15 mouse cellular contexts compared by ENCODE assay signal in genomic region chr6:4978249-4978648, GRCm38 (mm10).
"Had no signal": no experiment of that assay in that cellular context is flagged by ENCODE, and none has a peak within 500 bp of the region (broad histone marks: within the 10 kb centered on the region; RNA-seq: fewer than 3 reads in every experiment).

No protein-coding gene starts in this region.

- ATAC-seq: inflammation-experienced regulatory T-cells, adult 6 months; intestine, postnatal 0 days; midbrain, embryonic 13.5 days had no signal

- H3K9ac ChIP-seq: limb, embryonic 15.5 days; lung, embryonic 14.5 days; midbrain, embryonic 13.5 days; neural tube, embryonic 15.5 days had no signal

- H3K36me3 ChIP-seq: limb, embryonic 15.5 days; midbrain, embryonic 13.5 days; neural tube, embryonic 15.5 days had no signal

- H3K4me2 ChIP-seq: limb, embryonic 15.5 days; lung, embryonic 14.5 days; midbrain, embryonic 13.5 days; neural tube, embryonic 15.5 days had no signal

- H3K27ac ChIP-seq: kidney, postnatal 0 days; limb, embryonic 15.5 days; midbrain, embryonic 13.5 days; neural tube, embryonic 15.5 days had no signal

- H3K4me1 ChIP-seq: limb, embryonic 15.5 days; neural tube, embryonic 15.5 days had no signal

- H3K4me3 ChIP-seq: limb, embryonic 15.5 days; midbrain, embryonic 13.5 days; myocyte; neural tube, embryonic 15.5 days had no signal

- DNase-seq: kidney, adult 9 months; kidney, postnatal 36 days; layer of hippocampus, adult 9-11 months; layer of hippocampus, postnatal 36 days; lung, embryonic 14.5 days; lung, postnatal 14 days; right cerebral cortex, postnatal 4 days; spleen, adult 18-20 months had no signal

- H3K27me3 ChIP-seq: limb, embryonic 15.5 days; midbrain, embryonic 13.5 days; neural tube, embryonic 15.5 days had no signal

- H3K9me3 ChIP-seq: limb, embryonic 15.5 days; midbrain, embryonic 13.5 days; neural tube, embryonic 15.5 days had no signal
